Mouse (Mus musculus): ENCODE data around the gene Ecd. TPM values are rescaled to one million over a fixed set of nuclear protein-coding genes. Genes with fewer than 3 reads are reported as not detected.

The Ecd gene
- total RNA-seq, 1 experiment, result 53.5 TPM

GRCm38 (mm10) chr14:20297616-20298015 is 50.3 kb downstream of the Ecd start:
- TF ChIP-seq MAFK (IDR thresholded peaks at IDR 0.05; ENCODE audit: insufficient read depth, low read depth, low read length), result no peak
- in situ Hi-C loops (cut with MboI; ENCODE audit: low sequenced_read_pairs in 2 of 2, unreplicated experiment in 2 of 2), result no loop called here
- DNase-seq (ENCODE audit: low read depth, low spot score), result no peak
- H3K27ac ChIP-seq (ENCODE audit: insufficient read depth, low read depth, low read length, poor library complexity, severe bottlenecking), result no peak overlapping the region
- no peak overlapping the region for H3K9ac ChIP-seq (ENCODE audit: insufficient read depth, low read depth, low read length, poor library complexity, severe bottlenecking)
- H3K4me1 ChIP-seq (ENCODE audit: control insufficient read depth in 2 of 2, insufficient read depth in 2 of 2, low read length in 2 of 2, poor library complexity in 1 of 2), result 0 out of 4 replicates have a peak, but pooled peaks cover 0 to 2% of the 10 kb centered on the region in 2 experiments
- no peak overlapping the region for H3K4me3 ChIP-seq (ENCODE audit: insufficient read depth in 1 of 2, low read depth in 1 of 2, low read length in 2 of 2, poor library complexity in 1 of 2, severe bottlenecking in 1 of 2)
- H3K36me3 ChIP-seq (ENCODE audit: control insufficient read depth, insufficient read depth, low read length, poor library complexity, severe bottlenecking), result no peaks in the 10 kb centered on the region
- no peaks in the 10 kb centered on the region for H3K9me3 ChIP-seq (ENCODE audit: control insufficient read depth, insufficient read depth, low read depth, low read length)

- TF ChIP-seq HCFC1 (IDR thresholded peaks at IDR 0.05; ENCODE audit: borderline replicate concordance, insufficient read depth, low read length) (no peak), CHD2 (IDR thresholded peaks at IDR 0.05; ENCODE audit: low read depth, low read length) (no peak), ZNF384 (IDR thresholded peaks at IDR 0.05; ENCODE audit: low read depth, low read length) (no peak), ZC3H11A (IDR thresholded peaks at IDR 0.05; ENCODE audit: borderline replicate concordance, low read depth, low read length) (no peak)
- peak overlapping the region; percentile 56; the same call in 1 of the 2 replicates for H3K9ac ChIP-seq (ENCODE audit: insufficient read depth, low read depth, low read length, poor library complexity, severe bottlenecking)
- in situ Hi-C loops (cut with MboI; ENCODE audit: low sequenced_read_pairs in 2 of 2, unreplicated experiment in 2 of 2), result no loop called here
- no peak for DNase-seq (ENCODE audit: low read depth, low spot score)
- H3K9me3 ChIP-seq (ENCODE audit: control insufficient read depth, insufficient read depth, low read depth, low read length), result no peaks in the 10 kb centered on the region
- H3K4me1 ChIP-seq (ENCODE audit: control insufficient read depth in 2 of 2, insufficient read depth in 2 of 2, low read length in 2 of 2, poor library complexity in 1 of 2), result 0 out of 4 replicates have a peak, but pooled peaks cover 0 to 2% of the 10 kb centered on the region in 2 experiments
- no peak overlapping the region for H3K27ac ChIP-seq (ENCODE audit: insufficient read depth, low read depth, low read length, poor library complexity, severe bottlenecking)
- H3K4me3 ChIP-seq (ENCODE audit: insufficient read depth in 1 of 2, low read depth in 1 of 2, low read length in 2 of 2, poor library complexity in 1 of 2, severe bottlenecking in 1 of 2), result peak overlapping the region; percentile 67 to 75; a peak in 3 of 4 replicates
- no peaks in the 10 kb centered on the region for H3K36me3 ChIP-seq (ENCODE audit: control insufficient read depth, insufficient read depth, low read length, poor library complexity, severe bottlenecking)
Observed at GRCm38 (mm10) chr14:20294947-20295346, 53.0 kb downstream of the Ecd start.

- in situ Hi-C loops (cut with MboI; ENCODE audit: low sequenced_read_pairs in 2 of 2, unreplicated experiment in 2 of 2), result no loop called here
- no peaks in the 10 kb centered on the region for H3K36me3 ChIP-seq (ENCODE audit: control insufficient read depth, insufficient read depth, low read length, poor library complexity, severe bottlenecking)
- DNase-seq (ENCODE audit: low read depth, low spot score), result peak; percentile 83
- H3K4me1 ChIP-seq (ENCODE audit: control insufficient read depth in 2 of 2, insufficient read depth in 2 of 2, low read length in 2 of 2, poor library complexity in 1 of 2), result no peaks in the 10 kb centered on the region
- no peak within 1 kb of the TSS for H3K27ac ChIP-seq (ENCODE audit: insufficient read depth, low read depth, low read length, poor library complexity, severe bottlenecking)
- no peaks in the 10 kb centered on the region for H3K9me3 ChIP-seq (ENCODE audit: control insufficient read depth, insufficient read depth, low read depth, low read length)
- peak within 1 kb of the TSS; percentile 67 to 75 for H3K4me3 ChIP-seq (ENCODE audit: insufficient read depth in 1 of 2, low read depth in 1 of 2, low read length in 2 of 2, poor library complexity in 1 of 2, severe bottlenecking in 1 of 2)
- TF ChIP-seq CHD2 (IDR thresholded peaks at IDR 0.05; ENCODE audit: low read depth, low read length) (peak; percentile 85; the same call in 1 of the 2 replicates), HCFC1 (IDR thresholded peaks at IDR 0.05; ENCODE audit: borderline replicate concordance, insufficient read depth, low read length) (peak; percentile 100), ZC3H11A (IDR thresholded peaks at IDR 0.05; ENCODE audit: borderline replicate concordance, low read depth, low read length) (no peak), ZNF384 (IDR thresholded peaks at IDR 0.05; ENCODE audit: low read depth, low read length) (no peak)
- peak within 1 kb of the TSS; percentile 56 for H3K9ac ChIP-seq (ENCODE audit: insufficient read depth, low read depth, low read length, poor library complexity, severe bottlenecking)
Observed at GRCm38 (mm10) chr14:20294117-20294892, 53.6 kb downstream of the Ecd start, which contains the start of gene Nudt13. Gene Nudt13, plus strand, starts transcription at chr14:20294697.

GRCm38 (mm10) chr14:20291391-20291790 is 56.5 kb downstream of the Ecd start:
- no peaks in the 10 kb centered on the region for H3K4me1 ChIP-seq (ENCODE audit: control insufficient read depth in 2 of 2, insufficient read depth in 2 of 2, low read length in 2 of 2, poor library complexity in 1 of 2)
- in situ Hi-C loops (cut with MboI; ENCODE audit: low sequenced_read_pairs in 2 of 2, unreplicated experiment in 2 of 2), result no loop called here
- DNase-seq (ENCODE audit: low read depth, low spot score), result no peak

More at GRCm38 (mm10) chr14:20291391-20291790, 56.5 kb downstream of the Ecd start:
- H3K36me3 ChIP-seq (ENCODE audit: control insufficient read depth, insufficient read depth, low read length, poor library complexity, severe bottlenecking), result no peaks in the 10 kb centered on the region
- H3K4me3 ChIP-seq (ENCODE audit: insufficient read depth in 1 of 2, low read depth in 1 of 2, low read length in 2 of 2, poor library complexity in 1 of 2, severe bottlenecking in 1 of 2), result no peak overlapping the region
- TF ChIP-seq ZNF384 (IDR thresholded peaks at IDR 0.05; ENCODE audit: low read depth, low read length) (no peak), HCFC1 (IDR thresholded peaks at IDR 0.05; ENCODE audit: borderline replicate concordance, insufficient read depth, low read length) (no peak), ZC3H11A (IDR thresholded peaks at IDR 0.05; ENCODE audit: borderline replicate concordance, low read depth, low read length) (no peak), CHD2 (IDR thresholded peaks at IDR 0.05; ENCODE audit: low read depth, low read length) (no peak), MAFK (IDR thresholded peaks at IDR 0.05; ENCODE audit: insufficient read depth, low read depth, low read length) (no peak)
- H3K27ac ChIP-seq (ENCODE audit: insufficient read depth, low read depth, low read length, poor library complexity, severe bottlenecking), result no peak overlapping the region
- H3K9me3 ChIP-seq (ENCODE audit: control insufficient read depth, insufficient read depth, low read depth, low read length), result peaks cover 7% of the 10 kb centered on the region; the same call in 1 of the 2 replicates
- no peak overlapping the region for H3K9ac ChIP-seq (ENCODE audit: insufficient read depth, low read depth, low read length, poor library complexity, severe bottlenecking)

Other genes with a start within 250 kb of the Ecd start
- 7.2 and 11.7 TPM in 2 replicates for gene Saysd1, start 209.6 kb downstream of the Ecd start, total RNA-seq (2012; rRNA removed)
- 68.6 and 129 TPM in 2 replicates for gene Kcnk5, start 166.3 kb downstream of the Ecd start, total RNA-seq (2012; rRNA removed)
- 0.26 TPM in 1 of 2 replicates, not detected in the other for gene Kcnk16, start 78.9 kb downstream of the Ecd start, total RNA-seq (2012; rRNA removed)
- 9.4 and 13.7 TPM in 2 replicates for gene Nudt13, start 53.4 kb downstream of the Ecd start, total RNA-seq (2012; rRNA removed)
- 18.0 and 19.6 TPM in 2 replicates for gene Fam149b, start within 50 bp of the Ecd start, total RNA-seq (2012; rRNA removed)
- 54.4 and 72.4 TPM in 2 replicates for gene Dnajc9, start 40.8 kb upstream of the Ecd start, total RNA-seq (2012; rRNA removed)
- 95.4 and 96.3 TPM in 2 replicates for gene Mrps16, start 45.5 kb upstream of the Ecd start, total RNA-seq (2012; rRNA removed)
- gene Cfap70, start 104.1 kb upstream of the Ecd start, total RNA-seq (2012; rRNA removed), result 0.36 and 0.58 TPM in 2 replicates
- 37.3 and 55.2 TPM in 2 replicates for gene Anxa7, start 132.0 kb upstream of the Ecd start, total RNA-seq (2012; rRNA removed)
- gene Mss51, start 148.8 kb upstream of the Ecd start, total RNA-seq (2012; rRNA removed), result 1.1 and 1.7 TPM in 2 replicates
- 30.8 and 32.0 TPM in 2 replicates for gene Ppp3cb, start 198.5 kb upstream of the Ecd start, total RNA-seq (2012; rRNA removed)

All from ES-E14 (cell line).